Mouse (Mus musculus) neutrophil, adult 83 days (primary cell): ENCODE results near the gene Gm21627. TPM values are rescaled to one million over a fixed set of nuclear protein-coding genes. Genes with fewer than 3 reads are reported as not detected.

ENCODE experiments used
- total RNA-seq, 2 experiments: library from RNA; stranded (reverse); gene quantifications; one replicate each; pipeline ENCODE4 v1.2.4; 2023

Gm21627 gene
- total RNA-seq = not detected

DNA sequence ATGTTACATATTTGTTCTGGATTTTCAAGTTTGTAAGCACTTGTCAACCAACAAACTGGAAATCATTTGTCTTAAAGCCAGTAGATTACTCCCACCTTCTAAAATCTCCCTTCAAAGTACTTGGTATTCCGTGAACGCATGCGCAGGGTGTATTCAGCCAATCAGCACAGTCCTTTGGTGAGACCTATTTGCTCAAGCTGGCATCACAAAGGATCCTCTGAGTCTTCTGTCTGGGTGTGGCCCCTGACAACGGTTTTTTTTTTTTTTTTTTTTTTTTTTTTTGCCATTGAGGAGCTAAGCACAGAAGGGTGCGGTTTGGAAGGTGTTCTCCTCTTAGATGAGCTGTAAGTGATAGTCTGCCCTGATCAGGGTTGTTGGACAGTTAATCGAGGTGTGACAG, at the start of gene Gm21627:
TSS of gene Gm21627 (plus strand) at position 301 of the 400 bp plus-strand sequence.

